Mouse (Mus musculus): ENCODE measurements around the gene Plin1. TPM values are rescaled to one million over a fixed set of nuclear protein-coding genes. Genes with fewer than 3 reads are reported as not detected.

Gene Plin1
- 0.23 TPM in 1 of 2 replicates, not detected in the other for polyA plus RNA-seq (2011; ENCODE audit: insufficient read length, low read depth, missing spikeins)

GRCm38 (mm10) chr7:79732622-79733021 is at the start of gene Plin1:
Plin1 (minus strand) TSS chr7:79732903.
- H3K27ac ChIP-seq (ENCODE audit: insufficient read depth, low read length): no peak within 1 kb of the TSS
- H3K4me3 ChIP-seq (ENCODE audit: insufficient read depth, low read length): no peak within 1 kb of the TSS
- TF ChIP-seq CTCF (IDR thresholded peaks at IDR 0.05; ENCODE audit: borderline replicate concordance, insufficient read depth, low read length): no peak
- no peak for TF ChIP-seq POLR2A (IDR thresholded peaks at IDR 0.05; ENCODE audit: low read depth, low read length)
- no peaks in the 10 kb centered on the region for H3K4me1 ChIP-seq (ENCODE audit: control insufficient read depth, insufficient read depth, low read length)

- TF ChIP-seq CTCF (IDR thresholded peaks at IDR 0.05; ENCODE audit: borderline replicate concordance, insufficient read depth, low read length): no peak
- TF ChIP-seq POLR2A (IDR thresholded peaks at IDR 0.05; ENCODE audit: low read depth, low read length): no peak
- H3K27ac ChIP-seq (ENCODE audit: insufficient read depth, low read length): no peak overlapping the region
- H3K4me1 ChIP-seq (ENCODE audit: control insufficient read depth, insufficient read depth, low read length): peaks cover 7% of the 10 kb centered on the region; the same call in 1 of the 2 replicates
- no peak overlapping the region for H3K4me3 ChIP-seq (ENCODE audit: insufficient read depth, low read length)
Measured at GRCm38 (mm10) chr7:79782516-79782855, 49.8 kb upstream of the Plin1 start.

- H3K4me3 ChIP-seq (ENCODE audit: insufficient read depth, low read length): no peak overlapping the region
- TF ChIP-seq POLR2A (IDR thresholded peaks at IDR 0.05; ENCODE audit: low read depth, low read length) (no peak), CTCF (IDR thresholded peaks at IDR 0.05; ENCODE audit: borderline replicate concordance, insufficient read depth, low read length) (no peak)
- peak overlapping the region; percentile 88; the same call in 1 of the 2 replicates for H3K27ac ChIP-seq (ENCODE audit: insufficient read depth, low read length)
- peaks cover 7% of the 10 kb centered on the region; the same call in 1 of the 2 replicates for H3K4me1 ChIP-seq (ENCODE audit: control insufficient read depth, insufficient read depth, low read length)
Measured at GRCm38 (mm10) chr7:79781826-79782515, 49.3 kb upstream of the Plin1 start.

GRCm38 (mm10) chr7:79780647-79781626 is 48.2 kb upstream of the Plin1 start:
- no peak overlapping the region for H3K4me3 ChIP-seq (ENCODE audit: insufficient read depth, low read length)
- peak overlapping the region; percentile 88 for H3K27ac ChIP-seq (ENCODE audit: insufficient read depth, low read length)
- H3K4me1 ChIP-seq (ENCODE audit: control insufficient read depth, insufficient read depth, low read length): peaks cover 7% of the 10 kb centered on the region; the same call in 1 of the 2 replicates
- TF ChIP-seq CTCF (IDR thresholded peaks at IDR 0.05; ENCODE audit: borderline replicate concordance, insufficient read depth, low read length) (peak; percentile 49; the same call in 1 of the 2 replicates), POLR2A (IDR thresholded peaks at IDR 0.05; ENCODE audit: low read depth, low read length) (peak; percentile 12; the same call in 1 of the 2 replicates)

- TF ChIP-seq CTCF (IDR thresholded peaks at IDR 0.05; ENCODE audit: borderline replicate concordance, insufficient read depth, low read length): no peak
- Histone ChIP-seq H3K4me1 (ENCODE audit: control insufficient read depth, insufficient read depth, low read length) (no peaks in the 10 kb centered on the region), H3K27ac (ENCODE audit: insufficient read depth, low read length) (no peak overlapping the region), H3K4me3 (ENCODE audit: insufficient read depth, low read length) (no peak overlapping the region)
Measured at GRCm38 (mm10) chr7:79771561-79772512, 39.1 kb upstream of the Plin1 start.

GRCm38 (mm10) chr7:79769664-79770063 is 37.0 kb upstream of the Plin1 start:
- TF ChIP-seq POLR2A (IDR thresholded peaks at IDR 0.05; ENCODE audit: low read depth, low read length) (no peak), CTCF (IDR thresholded peaks at IDR 0.05; ENCODE audit: borderline replicate concordance, insufficient read depth, low read length) (no peak)

GRCm38 (mm10) chr7:79765991-79766390 is 33.3 kb upstream of the Plin1 start:
- TF ChIP-seq POLR2A (IDR thresholded peaks at IDR 0.05; ENCODE audit: low read depth, low read length): no peak
- no peak for TF ChIP-seq CTCF (IDR thresholded peaks at IDR 0.05; ENCODE audit: borderline replicate concordance, insufficient read depth, low read length)
- Histone ChIP-seq H3K4me3 (ENCODE audit: insufficient read depth, low read length) (no peak overlapping the region), H3K27ac (ENCODE audit: insufficient read depth, low read length) (no peak overlapping the region), H3K4me1 (ENCODE audit: control insufficient read depth, insufficient read depth, low read length) (no peaks in the 10 kb centered on the region)

More at GRCm38 (mm10) chr7:79769664-79770063, 37.0 kb upstream of the Plin1 start:
- H3K4me1 ChIP-seq (ENCODE audit: control insufficient read depth, insufficient read depth, low read length): no peaks in the 10 kb centered on the region
- H3K4me3 ChIP-seq (ENCODE audit: insufficient read depth, low read length): no peak overlapping the region
- no peak overlapping the region for H3K27ac ChIP-seq (ENCODE audit: insufficient read depth, low read length)

- TF ChIP-seq CTCF (IDR thresholded peaks at IDR 0.05; ENCODE audit: borderline replicate concordance, insufficient read depth, low read length) (no peak), POLR2A (IDR thresholded peaks at IDR 0.05; ENCODE audit: low read depth, low read length) (no peak)
- H3K4me1 ChIP-seq (ENCODE audit: control insufficient read depth, insufficient read depth, low read length): no peaks in the 10 kb centered on the region
- no peak overlapping the region for H3K27ac ChIP-seq (ENCODE audit: insufficient read depth, low read length)
- no peak overlapping the region for H3K4me3 ChIP-seq (ENCODE audit: insufficient read depth, low read length)
Measured at GRCm38 (mm10) chr7:79762106-79762505, 29.4 kb upstream of the Plin1 start.
